Mouse (Mus musculus) sigmoid colon, adult 10 weeks (tissue): Measurements from ENCODE around the gene Mcemp1. TPM values are rescaled to one million over a fixed set of nuclear protein-coding genes. Genes with fewer than 3 reads are reported as not detected.

ENCODE experiments used
- polyA plus RNA-seq: library from polyadenylated mRNA; stranded (reverse); fragments of 350-450 nt; fragmentation: Illumina TruSeq; extraction: RNeasy Lipid Tissue Mini Kit (QIAGEN cat#74804); gene quantifications from one replicate; pipeline ENCODE4 v1.2.3, GENCODE M21; 2014; ENCODE audit warnings: low read depth, low replicate concordance

The Mcemp1 gene
- 0.60 TPM for polyA plus RNA-seq

DNA sequence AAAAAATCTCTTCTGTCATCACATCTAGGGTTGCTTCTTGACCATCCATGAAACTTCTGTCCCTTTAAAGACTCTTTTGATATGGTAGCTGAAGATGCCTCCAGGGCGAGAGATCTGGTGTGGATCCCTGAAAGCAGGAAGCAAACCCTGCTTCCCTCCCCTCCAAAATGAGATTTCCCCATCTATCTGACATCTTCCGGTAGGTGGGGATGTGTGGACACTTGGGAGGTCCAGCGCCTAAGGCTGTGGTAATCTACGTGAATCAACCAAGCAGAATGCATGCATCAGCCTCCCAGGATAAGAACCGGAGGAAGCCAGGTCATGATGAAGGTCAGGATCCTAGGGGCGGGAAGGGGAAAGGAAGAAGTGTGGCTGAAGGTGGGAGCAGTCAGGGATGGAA is at the start of gene Mcemp1:
Gene Mcemp1, plus strand, starts transcription at position 248 of the 400 bp plus-strand sequence.

DNA sequence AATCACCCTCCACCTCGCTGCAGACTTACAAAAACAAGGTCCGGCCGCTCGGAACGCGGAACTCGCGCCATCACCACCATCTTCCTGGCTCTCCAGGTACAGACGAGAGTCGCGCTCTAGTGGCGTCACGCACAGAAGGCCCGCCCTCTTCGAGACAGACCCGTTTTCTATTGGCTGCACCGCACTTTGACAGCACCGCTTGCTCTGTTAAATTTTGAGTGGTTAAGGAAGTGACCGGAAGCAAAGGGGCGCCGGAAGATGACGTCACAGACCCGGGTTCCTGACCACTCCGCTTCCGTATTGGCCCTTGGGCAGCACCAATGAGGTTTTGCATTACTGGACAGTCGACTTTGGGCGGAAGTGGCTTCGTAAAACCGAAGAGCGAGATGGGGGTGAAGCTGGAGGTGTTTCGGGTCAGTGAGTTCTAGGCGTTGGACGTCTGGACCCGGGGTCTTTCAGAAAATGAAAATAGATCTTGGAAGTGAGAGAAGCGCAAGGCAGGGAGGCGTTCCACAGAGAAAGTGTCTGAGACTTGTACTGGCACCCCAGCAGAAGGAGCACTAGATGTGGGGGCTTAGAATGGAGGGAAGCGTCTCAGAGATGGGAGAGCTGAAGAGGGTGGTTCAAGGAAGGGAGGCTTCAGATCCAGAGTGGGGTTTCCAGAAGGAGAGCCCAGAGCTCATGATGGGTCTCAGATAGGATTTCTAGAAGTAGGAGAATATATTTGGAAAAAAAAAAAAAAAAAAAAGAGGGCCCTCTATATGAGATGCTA is 44.2 kb upstream of the Mcemp1 start, which contains the start of the genes Xab2 and Pet100:
Gene Xab2, minus strand, starts transcription at position 118 of the 772 bp plus-strand sequence.
Gene Pet100, plus strand, starts transcription at position 350 of the 772 bp plus-strand sequence.

DNA sequence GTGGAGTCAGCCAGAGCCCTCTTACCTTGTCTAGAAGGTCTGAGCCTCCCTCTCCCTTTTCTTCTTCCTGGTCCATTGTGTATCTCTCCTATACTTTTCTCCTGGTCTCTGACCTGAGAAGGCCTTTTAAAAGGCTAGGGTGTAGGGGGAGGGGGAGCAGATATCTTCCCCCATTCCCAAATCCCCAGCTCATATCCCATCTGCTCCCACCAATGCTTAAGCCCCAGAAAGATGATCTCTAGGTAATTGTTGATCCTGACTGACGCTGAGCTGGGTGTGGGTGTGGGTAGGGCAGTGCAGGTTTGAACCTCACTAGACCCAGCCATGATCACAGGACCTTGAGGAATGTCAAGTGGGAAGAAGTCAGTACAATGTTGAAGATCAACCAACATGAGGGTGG is 40.1 kb upstream of the Mcemp1 start, which contains the start of gene Pcp2:
Gene Pcp2, minus strand, starts transcription at position 101 of the 400 bp plus-strand sequence.

GRCm38 (mm10) chr8:3630647-3631477 is 34.7 kb upstream of the Mcemp1 start, which contains the start of gene Stxbp2:
Stxbp2 (plus strand) TSS chr8:3630955.

GRCm38 (mm10) chr8:3655526-3655925 is 10.0 kb upstream of the Mcemp1 start, which contains the start of gene Retn:
Retn (plus strand) TSS chr8:3655770.

GRCm38 (mm10) chr8:3671980-3672491 is 6.5 kb downstream of the Mcemp1 start, which contains the start of gene Fcor:
Fcor (minus strand) TSS chr8:3672362.

GRCm38 (mm10) chr8:3676131-3676992 is 10.8 kb downstream of the Mcemp1 start, which contains the start of gene Trappc5:
Trappc5 (plus strand) TSS chr8:3676299.

GRCm38 (mm10) chr8:3694121-3694520 is 28.6 kb downstream of the Mcemp1 start, which contains the start of gene Fcer2a:
Fcer2a (minus strand) TSS chr8:3694175.

Other genes with a start within 250 kb of the Mcemp1 start
- gene Pex11g, start 198.1 kb upstream of the Mcemp1 start, polyA plus RNA-seq = 0.85 TPM
- not detected for gene Tex45, start 194.9 kb upstream of the Mcemp1 start, polyA plus RNA-seq
- gene Zfp358, start 172.6 kb upstream of the Mcemp1 start, polyA plus RNA-seq = 2.6 TPM
- 27.1 TPM for gene Mcoln1, start 165.3 kb upstream of the Mcemp1 start, polyA plus RNA-seq
- 17.3 TPM for gene Pnpla6, start 150.4 kb upstream of the Mcemp1 start, polyA plus RNA-seq
- gene C330021F23Rik, start 97.8 kb upstream of the Mcemp1 start, polyA plus RNA-seq = 2.2 TPM
- 6.7 TPM for gene Camsap3, start 78.5 kb upstream of the Mcemp1 start, polyA plus RNA-seq
- gene Xab2, start 44.4 kb upstream of the Mcemp1 start, polyA plus RNA-seq = 0.50 TPM
- 17.8 TPM for gene Pet100, start 44.2 kb upstream of the Mcemp1 start, polyA plus RNA-seq
- not detected for gene Pcp2, start 40.2 kb upstream of the Mcemp1 start, polyA plus RNA-seq
- gene Stxbp2, start 34.8 kb upstream of the Mcemp1 start, polyA plus RNA-seq = 69.0 TPM
- gene Retn, start 10.0 kb upstream of the Mcemp1 start, polyA plus RNA-seq = 7.4 TPM
- not detected for gene Fcor, start 6.6 kb downstream of the Mcemp1 start, polyA plus RNA-seq
- 7.8 TPM for gene Trappc5, start 10.5 kb downstream of the Mcemp1 start, polyA plus RNA-seq
- 5.3 TPM for gene Fcer2a, start 28.4 kb downstream of the Mcemp1 start, polyA plus RNA-seq
- not detected for gene Clec4g, start 54.9 kb downstream of the Mcemp1 start, polyA plus RNA-seq
- 4.4 TPM for gene Cd209a, start 83.2 kb downstream of the Mcemp1 start, polyA plus RNA-seq
- 0.47 TPM for gene Cd209e, start 188.6 kb downstream of the Mcemp1 start, polyA plus RNA-seq
- not detected for gene Cd209d, start 212.8 kb downstream of the Mcemp1 start, polyA plus RNA-seq